Mouse (Mus musculus) small intestine, adult 2 months (tissue): Measurements from ENCODE around the gene Acsl3.

ENCODE experiments used
- CTCF ChIP-seq: fragments of 200-500 bp; IDR thresholded peaks from 2 replicates; pipeline ENCODE4 v1.5.1; 2012; ENCODE audit warnings: low read depth, mild to moderate bottlenecking, control low read depth, inconsistent platforms, low read length, moderate library complexity, mixed read lengths; ENCODE audit not compliant: insufficient replicate concordance, insufficient read length; ENCODE audit errors: extremely low read depth
- POLR2A ChIP-seq: fragments of 200-500 bp; IDR thresholded peaks from 2 replicates; pipeline ENCODE4 v1.6.1; 2012; ENCODE audit warnings: low read depth, mild to moderate bottlenecking, control low read depth, inconsistent platforms, low read length, moderate library complexity

DNA sequence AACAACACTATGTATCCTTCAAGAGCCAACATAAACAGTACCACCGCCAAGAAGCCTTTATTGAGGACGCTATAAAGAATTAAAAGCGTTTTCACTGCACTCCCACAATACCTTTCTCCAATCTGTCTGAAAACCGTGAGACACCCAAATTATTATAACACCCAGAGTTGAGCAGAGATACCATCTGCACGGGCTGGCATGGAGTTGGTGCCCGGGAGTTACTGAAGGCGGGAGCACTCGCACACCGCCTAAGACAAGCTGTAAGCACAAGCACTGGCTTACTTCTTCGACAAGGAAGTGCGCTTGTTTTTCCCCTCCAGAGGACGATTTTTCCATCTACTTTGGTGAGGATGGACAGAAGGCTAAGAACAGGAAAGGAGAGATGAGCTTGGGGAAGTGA lies 84.6 kb downstream of the Acsl3 start:
- no peak for TF ChIP-seq CTCF
- no peak for TF ChIP-seq POLR2A
